Mouse (Mus musculus) hindbrain, embryonic 11.5 days (tissue): Measurements from ENCODE around the gene Agpat4. TPM values are rescaled to one million over a fixed set of nuclear protein-coding genes. Genes with fewer than 3 reads are reported as not detected.

ENCODE experiments used
- ATAC-seq: fragments of 200-750 bp; cut with Nextera tagmentation; 2 replicates; pipeline ENCODE4 v1.8.0; 2017; ENCODE audit warnings: mild to moderate bottlenecking, moderate TSS enrichment, moderate library complexity; ENCODE audit not compliant: low FRiP score
- DNase-seq: peaks from one replicate; pipeline ENCODE4 v3.0.0-alpha.2; 2015; ENCODE audit warnings: low spot score
- H3K27ac ChIP-seq: fragments of 300-500 bp; sonication (generic); 2 replicates; pipeline ENCODE4 v1.5.1; 2014; ENCODE audit warnings: mild to moderate bottlenecking, low read depth, low read length
- H3K27me3 ChIP-seq: fragments of 300-500 bp; sonication (generic); 2 replicates; pipeline ENCODE4 v1.6.1; 2014; ENCODE audit warnings: mild to moderate bottlenecking, low read length, moderate library complexity, mixed read lengths; ENCODE audit not compliant: control insufficient read depth, insufficient read depth
- H3K36me3 ChIP-seq: fragments of 300-500 bp; sonication (generic); 2 replicates; pipeline ENCODE4 v1.6.1; 2014; ENCODE audit warnings: mild to moderate bottlenecking, low read length, moderate library complexity, mixed read lengths; ENCODE audit not compliant: control insufficient read depth, insufficient read depth
- H3K4me1 ChIP-seq: fragments of 300-500 bp; sonication (generic); replicated peaks from 2 replicates; pipeline ENCODE4 v1.6.1; 2014; ENCODE audit warnings: low read length, mixed read lengths; ENCODE audit not compliant: control insufficient read depth, insufficient read depth
- H3K4me2 ChIP-seq: fragments of 300-500 bp; sonication (generic); replicated peaks from 2 replicates; pipeline ENCODE4 v1.6.1; 2014; ENCODE audit warnings: mild to moderate bottlenecking, low read depth, low read length
- H3K4me3 ChIP-seq: fragments of 300-500 bp; sonication (generic); 2 replicates; pipeline ENCODE4 v1.5.1; 2014; ENCODE audit warnings: low read depth, low read length
- H3K9ac ChIP-seq: fragments of 300-500 bp; sonication (generic); 2 replicates; pipeline ENCODE4 v1.6.1; 2014; ENCODE audit warnings: low read depth, low read length
- H3K9me3 ChIP-seq: fragments of 300-500 bp; sonication (generic); 2 replicates; pipeline ENCODE4 v1.6.1; 2016; ENCODE audit warnings: low read length; ENCODE audit not compliant: control insufficient read depth
- WGBS: fragments of 180-500 bp; shearing (Covaris S2); extraction: QIAGEN DNeasy Blood & Tissue Kit; methylation state at CpG from one replicate; pipeline ENCODE4 v1.1.7; 2014; 5-methylcytosine and 5-hydroxymethylcytosine counted together
- polyA plus RNA-seq: library from polyadenylated mRNA; unstranded; fragments of >200 nt; fragmentation: Nextera tagmentation; extraction: Ambion mirVana; gene quantifications from 2 replicates; pipeline ENCODE4 v1.2.1, GENCODE M21; 2014

Agpat4 gene
- polyA plus RNA-seq, 1 experiment from 2014 or later = 28.5 TPM

DNA sequence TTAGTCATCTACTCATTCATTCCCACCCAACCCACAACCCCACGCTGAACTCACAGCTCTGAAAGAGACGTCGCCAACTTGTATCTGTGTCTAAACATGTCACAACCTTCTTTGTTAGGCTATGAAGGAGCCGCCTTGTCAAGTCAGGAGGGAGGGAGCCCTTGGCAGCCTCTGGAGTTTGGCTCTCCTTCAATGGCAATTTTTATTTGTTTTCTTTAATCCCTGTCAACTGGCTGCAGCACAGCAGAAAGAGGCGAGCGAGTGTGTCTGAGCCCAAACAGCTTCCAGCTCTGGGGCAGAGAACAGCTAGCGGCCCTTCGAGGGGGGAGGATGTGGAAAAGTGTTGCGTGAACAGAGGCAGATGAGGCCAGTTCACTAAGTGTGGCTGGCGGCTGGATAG, 50.0 kb downstream of the Agpat4 start:
- no peak overlapping the region for H3K4me3 ChIP-seq
- no peak for DNase-seq
- H3K4me1 ChIP-seq = 0 out of 2 replicates have a peak, but pooled peaks cover under 1% of the 10 kb centered on the region
- H3K9me3 ChIP-seq = no peaks in the 10 kb centered on the region
- H3K27ac ChIP-seq = no peak overlapping the region
- H3K36me3 ChIP-seq = no peaks in the 10 kb centered on the region
- H3K9ac ChIP-seq = no peak overlapping the region
- H3K4me2 ChIP-seq = no peak overlapping the region
- WGBS = 71% methylated on average over 10 of the region's 10 CpGs
- H3K27me3 ChIP-seq = no peaks in the 10 kb centered on the region
- ATAC-seq = no peak

DNA sequence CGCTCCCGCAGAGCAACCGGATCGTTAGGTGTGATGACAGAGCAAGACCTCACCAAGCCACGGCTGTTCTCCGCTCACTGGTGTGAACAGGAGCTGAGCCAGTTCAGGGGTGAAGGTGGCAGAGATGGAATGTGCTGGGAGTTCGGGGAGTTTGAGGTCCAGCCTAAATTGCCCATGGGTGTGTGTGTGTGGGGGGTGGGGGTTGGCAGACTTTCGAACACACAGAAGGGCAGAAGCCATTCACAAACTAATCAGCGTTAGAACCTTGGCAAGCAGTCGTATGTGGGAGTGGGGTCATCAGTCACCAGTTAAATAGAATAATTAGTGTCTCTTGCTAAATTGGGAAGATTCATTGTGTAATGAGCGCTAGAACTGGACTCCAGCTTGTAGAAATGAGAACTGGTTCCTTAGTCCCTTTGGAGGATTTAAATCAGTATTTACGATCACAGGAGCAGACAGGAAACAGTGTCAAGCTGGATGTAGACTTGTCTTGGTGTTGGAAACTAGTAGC, 50.9 kb downstream of the Agpat4 start:
- H3K9ac ChIP-seq = no peak overlapping the region
- 81% methylated on average over 12 of the region's 12 CpGs for WGBS
- no peak overlapping the region for H3K27ac ChIP-seq
- H3K9me3 ChIP-seq = no peaks in the 10 kb centered on the region
- no peak overlapping the region for H3K4me2 ChIP-seq
- H3K4me1 ChIP-seq = no peaks in the 10 kb centered on the region
- H3K36me3 ChIP-seq = no peaks in the 10 kb centered on the region
- no peaks in the 10 kb centered on the region for H3K27me3 ChIP-seq
- H3K4me3 ChIP-seq = no peak overlapping the region
- DNase-seq (no peak), ATAC-seq (no peak)

DNA sequence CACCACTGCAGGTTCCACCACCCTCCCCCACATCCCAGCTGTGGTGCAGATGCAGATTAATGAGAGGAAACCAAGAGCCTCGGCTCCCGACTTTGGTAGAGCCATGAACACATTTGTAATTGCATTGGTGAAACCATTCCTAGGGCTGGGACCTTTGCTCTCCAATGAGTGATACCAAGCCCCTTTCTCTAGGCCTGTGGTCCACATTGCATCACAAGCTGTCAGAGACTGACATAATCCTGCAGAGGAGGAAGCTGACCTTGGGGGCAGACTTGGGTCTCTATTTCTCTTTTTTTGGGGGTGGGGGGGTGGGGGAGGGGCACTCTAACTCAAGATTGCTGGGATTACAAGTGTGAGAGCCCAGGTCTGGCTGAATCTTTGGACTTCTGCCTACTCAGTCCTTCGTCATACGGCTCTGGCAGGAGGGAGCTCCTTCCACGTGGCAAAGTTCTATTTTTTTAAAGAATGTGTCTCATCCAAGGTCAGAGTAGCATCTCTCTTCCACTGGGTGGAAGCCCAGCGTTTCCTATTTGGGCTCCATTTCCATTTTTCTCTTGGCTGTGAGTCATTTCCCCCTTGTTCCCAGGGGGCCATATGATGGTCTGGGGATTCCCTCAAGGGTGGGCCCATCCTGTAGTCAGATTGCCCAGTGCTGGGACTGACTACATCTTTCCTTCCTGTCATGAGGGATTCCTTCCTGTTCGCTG, 52.4 kb downstream of the Agpat4 start:
- WGBS = 78% methylated on average over 7 of the region's 7 CpGs
- Histone ChIP-seq H3K9ac (no peak overlapping the region), H3K36me3 (no peaks in the 10 kb centered on the region), H3K4me3 (no peak overlapping the region), H3K4me2 (no peak overlapping the region), H3K27me3 (no peaks in the 10 kb centered on the region), H3K4me1 (no peaks in the 10 kb centered on the region), H3K9me3 (no peaks in the 10 kb centered on the region), H3K27ac (no peak overlapping the region)
- DNase-seq = no peak
- no peak for ATAC-seq

DNA sequence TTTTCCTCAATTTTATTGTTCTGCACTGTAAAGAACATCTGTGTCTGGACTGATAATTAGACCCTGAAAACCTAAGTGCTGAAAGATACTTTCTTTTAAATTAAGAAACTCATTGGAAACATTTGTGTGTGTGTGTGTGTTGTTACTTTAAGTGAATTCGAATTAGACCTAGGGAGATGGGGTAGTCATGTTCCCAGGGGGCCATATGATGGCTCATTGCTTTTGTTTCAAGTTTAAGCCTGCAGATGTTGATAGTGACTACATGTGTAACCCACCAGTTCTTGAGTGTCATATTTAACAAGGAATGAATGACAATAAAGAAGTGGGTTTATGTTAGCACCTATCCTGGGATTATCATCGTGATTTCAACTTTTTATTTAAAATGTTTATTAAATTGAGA, 53.2 kb downstream of the Agpat4 start:
- no peak overlapping the region for H3K4me2 ChIP-seq
- H3K27ac ChIP-seq = no peak overlapping the region
- no peak overlapping the region for H3K4me3 ChIP-seq
- WGBS = 86% methylated on average over 2 of the region's 2 CpGs
- no peaks in the 10 kb centered on the region for H3K9me3 ChIP-seq
- no peaks in the 10 kb centered on the region for H3K36me3 ChIP-seq
- H3K4me1 ChIP-seq = no peaks in the 10 kb centered on the region
- H3K9ac ChIP-seq = no peak overlapping the region
- ATAC-seq = no peak
- H3K27me3 ChIP-seq = no peaks in the 10 kb centered on the region
- no peak for DNase-seq

DNA sequence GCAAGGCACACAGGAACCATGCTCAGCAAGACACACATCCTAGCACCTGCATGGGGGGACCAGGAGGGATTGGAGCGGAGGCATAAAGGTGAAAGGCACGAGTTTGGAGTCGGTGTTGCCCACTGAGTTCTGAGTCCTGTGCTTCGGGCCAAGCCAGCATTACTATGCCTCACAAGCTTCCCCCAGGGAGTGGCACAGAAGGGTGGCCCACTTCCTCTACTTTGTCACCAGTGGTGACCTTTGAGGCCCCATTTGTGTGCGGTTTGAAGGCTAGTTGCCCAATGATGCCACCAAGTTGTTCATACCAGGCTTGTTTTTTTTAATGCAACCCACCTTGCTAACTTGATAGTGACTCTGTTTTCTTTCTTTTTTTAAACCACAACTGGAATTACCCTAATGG, 55.7 kb downstream of the Agpat4 start:
- Histone ChIP-seq H3K27me3 (no peaks in the 10 kb centered on the region), H3K27ac (no peak overlapping the region), H3K4me1 (no peaks in the 10 kb centered on the region), H3K4me3 (no peak overlapping the region), H3K36me3 (no peaks in the 10 kb centered on the region), H3K9ac (no peak overlapping the region), H3K4me2 (no peak overlapping the region), H3K9me3 (peaks cover 3% of the 10 kb centered on the region; the same call in 1 of the 2 replicates)
- DNase-seq (no peak), ATAC-seq (no peak)
- WGBS = 94% methylated on average over 5 of the region's 5 CpGs

DNA sequence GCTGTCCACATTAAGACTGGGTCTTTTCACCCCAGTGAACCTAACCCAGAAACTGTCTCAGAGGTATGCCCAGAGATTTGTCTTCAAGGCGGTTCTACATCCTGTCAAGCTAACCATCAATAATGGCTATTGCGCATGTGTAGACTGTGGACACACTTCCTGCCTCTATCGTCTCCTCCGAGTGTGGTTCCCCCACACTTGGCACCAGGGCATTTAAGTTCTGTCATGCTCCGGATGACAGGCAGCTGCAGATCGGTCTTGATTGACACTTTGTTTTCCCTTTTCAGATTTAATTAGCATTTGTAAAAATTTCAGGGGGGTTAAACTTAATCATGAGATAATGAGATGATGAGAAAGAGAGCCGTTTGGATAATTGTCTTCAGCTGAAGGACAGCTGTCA, 56.4 kb downstream of the Agpat4 start:
- no peaks in the 10 kb centered on the region for H3K4me1 ChIP-seq
- DNase-seq (no peak), ATAC-seq (no peak)
- H3K4me2 ChIP-seq = no peak overlapping the region
- no peak overlapping the region for H3K9ac ChIP-seq
- no peaks in the 10 kb centered on the region for H3K27me3 ChIP-seq
- no peak overlapping the region for H3K27ac ChIP-seq
- H3K9me3 ChIP-seq = peaks cover 3% of the 10 kb centered on the region; the same call in 1 of the 2 replicates
- H3K4me3 ChIP-seq = no peak overlapping the region
- 84% methylated on average over 7 of the region's 7 CpGs for WGBS
- H3K36me3 ChIP-seq = no peaks in the 10 kb centered on the region

DNA sequence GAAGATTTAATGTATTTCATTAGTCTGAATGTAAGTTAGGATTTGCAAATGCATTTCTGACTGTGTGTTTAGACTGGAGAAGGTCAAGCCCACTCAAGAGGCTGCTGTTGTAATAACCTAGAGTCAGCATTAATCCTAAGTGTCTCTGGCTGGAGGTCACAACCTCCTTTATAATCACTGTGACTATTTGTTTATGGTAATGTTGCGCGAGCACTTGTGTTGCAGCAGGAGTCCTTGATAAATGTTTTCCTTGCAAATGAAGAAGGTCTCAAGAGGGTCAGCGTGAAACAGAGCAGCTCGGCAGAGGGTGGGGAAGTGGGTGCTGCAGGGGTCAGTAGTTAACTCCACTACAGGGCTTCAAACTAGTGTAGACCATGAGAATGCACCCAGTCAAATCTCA, 57.1 kb downstream of the Agpat4 start:
- 68% methylated on average over 4 of the region's 4 CpGs for WGBS
- DNase-seq (no peak), ATAC-seq (no peak)
- Histone ChIP-seq H3K9me3 (peaks cover 3% of the 10 kb centered on the region; the same call in 1 of the 2 replicates), H3K9ac (no peak overlapping the region), H3K27me3 (no peaks in the 10 kb centered on the region), H3K36me3 (no peaks in the 10 kb centered on the region), H3K27ac (no peak overlapping the region), H3K4me1 (no peaks in the 10 kb centered on the region), H3K4me3 (no peak overlapping the region), H3K4me2 (no peak overlapping the region)

DNA sequence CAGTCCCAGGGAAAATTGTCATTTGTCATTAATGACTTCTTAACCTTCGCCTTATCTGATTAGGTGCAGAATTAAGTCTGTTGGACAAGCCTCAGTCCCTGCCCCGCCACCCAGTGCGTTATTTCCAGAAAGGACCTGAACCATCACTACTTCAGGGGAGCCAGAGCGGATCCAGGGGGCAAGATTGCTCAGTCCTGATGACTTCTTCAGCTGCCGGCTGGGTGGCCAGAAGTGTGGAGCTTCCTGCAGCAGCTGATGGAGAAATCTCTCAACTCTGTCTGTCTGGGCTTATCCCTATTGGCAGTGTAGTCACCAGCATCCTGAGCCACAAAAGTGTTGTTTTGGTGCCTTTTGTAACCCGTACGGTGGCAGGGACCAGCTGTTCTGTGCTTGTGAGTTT, 60.8 kb downstream of the Agpat4 start:
- Histone ChIP-seq H3K27me3 (no peaks in the 10 kb centered on the region), H3K4me3 (no peak overlapping the region), H3K36me3 (no peaks in the 10 kb centered on the region), H3K27ac (no peak overlapping the region), H3K4me2 (no peak overlapping the region), H3K9ac (no peak overlapping the region), H3K4me1 (no peaks in the 10 kb centered on the region), H3K9me3 (peaks cover 3% of the 10 kb centered on the region; the same call in 1 of the 2 replicates)
- no peak for DNase-seq
- ATAC-seq = no peak
- 87% methylated on average over 7 of the region's 7 CpGs for WGBS

DNA sequence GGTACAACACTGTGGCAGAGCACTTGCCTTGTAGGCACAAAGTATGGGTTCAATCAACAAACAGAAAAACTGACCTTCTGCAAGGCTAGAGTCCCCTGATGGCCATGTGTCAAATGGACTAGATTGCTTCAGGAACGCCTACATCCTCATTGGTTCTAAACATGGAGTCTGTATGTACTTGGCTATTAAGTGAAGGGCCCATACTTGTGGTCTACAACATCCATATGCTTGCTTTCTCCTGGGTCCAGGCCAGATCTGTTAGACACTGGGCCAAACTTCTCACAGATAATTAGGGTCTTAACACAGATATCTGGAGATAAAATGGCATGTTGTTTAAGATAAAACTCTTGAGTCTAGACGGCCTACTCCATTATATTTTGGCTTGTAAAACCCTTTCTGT, 61.3 kb downstream of the Agpat4 start:
- H3K4me3 ChIP-seq = no peak overlapping the region
- peaks cover 3% of the 10 kb centered on the region; the same call in 1 of the 2 replicates for H3K9me3 ChIP-seq
- WGBS = 95% methylated on average over 2 of the region's 2 CpGs
- H3K9ac ChIP-seq = no peak overlapping the region
- DNase-seq = no peak
- no peaks in the 10 kb centered on the region for H3K36me3 ChIP-seq
- H3K4me1 ChIP-seq = no peaks in the 10 kb centered on the region
- no peak overlapping the region for H3K27ac ChIP-seq
- H3K4me2 ChIP-seq = no peak overlapping the region
- H3K27me3 ChIP-seq = no peaks in the 10 kb centered on the region
- no peak for ATAC-seq
